Mouse (Mus musculus) liver, embryonic 15.5 days (tissue): ENCODE measurements around the gene Bglap3. TPM values are rescaled to one million over a fixed set of nuclear protein-coding genes. Genes with fewer than 3 reads are reported as not detected.
A peak's percentile ranks its signal among the peaks of the same experiment; 100 is the strongest.
"Not testable (repeated sequence)": the region's sequence is repeated elsewhere in the genome, so short reads cannot be mapped to it uniquely, and the experiment has no call there.

Experiments
- ATAC-seq: fragments of 200-750 bp; cut with Nextera tagmentation; 2 replicates; pipeline ENCODE4 v1.8.0; 2017; ENCODE audit warnings: moderate number of reproducible peaks, mild to moderate bottlenecking, moderate library complexity; ENCODE audit not compliant: insufficient read depth
- H3K27ac ChIP-seq: fragments of 300-500 bp; sonication (generic); replicated peaks from 2 replicates; pipeline ENCODE4 v1.5.1; 2015; ENCODE audit warnings: mild to moderate bottlenecking, inconsistent platforms
- H3K27me3 ChIP-seq: fragments of 300-500 bp; sonication (generic); 2 replicates; pipeline ENCODE4 v1.6.1; 2015; ENCODE audit warnings: mild to moderate bottlenecking, inconsistent platforms
- H3K36me3 ChIP-seq: fragments of 300-500 bp; sonication (generic); replicated peaks from 2 replicates; pipeline ENCODE4 v1.6.1; 2015; ENCODE audit warnings: moderate library complexity, mild to moderate bottlenecking, inconsistent platforms
- H3K4me1 ChIP-seq: fragments of 300-500 bp; sonication (generic); replicated peaks from 2 replicates; pipeline ENCODE4 v1.6.1; 2015; ENCODE audit warnings: inconsistent platforms
- H3K4me2 ChIP-seq: fragments of 300-500 bp; sonication (generic); 2 replicates; pipeline ENCODE4 v1.6.1; 2015; ENCODE audit warnings: moderate library complexity, mild to moderate bottlenecking, inconsistent platforms
- H3K4me3 ChIP-seq: fragments of 300-500 bp; sonication (generic); replicated peaks from 2 replicates; pipeline ENCODE4 v1.5.1; 2015; ENCODE audit warnings: mild to moderate bottlenecking, inconsistent platforms
- H3K9ac ChIP-seq: fragments of 300-500 bp; sonication (generic); 2 replicates; pipeline ENCODE4 v1.6.1; 2015; ENCODE audit warnings: moderate library complexity, mild to moderate bottlenecking, inconsistent platforms
- H3K9me3 ChIP-seq: fragments of 300-500 bp; sonication (generic); replicated peaks from 2 replicates; pipeline ENCODE4 v1.6.1; 2016; ENCODE audit warnings: inconsistent platforms
- WGBS: fragments of 180-500 bp; shearing (Covaris S2); methylation state at CpG from one replicate; pipeline ENCODE4 v1.1.7; 2015; ENCODE audit warnings: mixed read lengths; ENCODE audit not compliant: insufficient replicate concordance; 5-methylcytosine and 5-hydroxymethylcytosine counted together
- polyA plus RNA-seq: library from polyadenylated mRNA; unstranded; fragments of >200 nt; fragmentation: Nextera tagmentation; extraction: Ambion mirVana; gene quantifications from 2 replicates; pipeline ENCODE4 v1.2.1, GENCODE M21; 2015

Gene Bglap3
- polyA plus RNA-seq, 1 experiment from 2014 or later = 0.28 TPM

- not testable (repeated sequence) for H3K36me3 ChIP-seq, H3K4me1 ChIP-seq, H3K9ac ChIP-seq, H3K9me3 ChIP-seq, H3K27me3 ChIP-seq, H3K4me3 ChIP-seq, H3K27ac ChIP-seq, ATAC-seq
- peak overlapping the region; percentile 54 for H3K4me2 ChIP-seq
- 42% methylated on average over 7 of the region's 7 CpGs for WGBS
Measured at GRCm38 (mm10) chr3:88376644-88377043, 4.1 kb upstream of the Bglap3 start.

DNA sequence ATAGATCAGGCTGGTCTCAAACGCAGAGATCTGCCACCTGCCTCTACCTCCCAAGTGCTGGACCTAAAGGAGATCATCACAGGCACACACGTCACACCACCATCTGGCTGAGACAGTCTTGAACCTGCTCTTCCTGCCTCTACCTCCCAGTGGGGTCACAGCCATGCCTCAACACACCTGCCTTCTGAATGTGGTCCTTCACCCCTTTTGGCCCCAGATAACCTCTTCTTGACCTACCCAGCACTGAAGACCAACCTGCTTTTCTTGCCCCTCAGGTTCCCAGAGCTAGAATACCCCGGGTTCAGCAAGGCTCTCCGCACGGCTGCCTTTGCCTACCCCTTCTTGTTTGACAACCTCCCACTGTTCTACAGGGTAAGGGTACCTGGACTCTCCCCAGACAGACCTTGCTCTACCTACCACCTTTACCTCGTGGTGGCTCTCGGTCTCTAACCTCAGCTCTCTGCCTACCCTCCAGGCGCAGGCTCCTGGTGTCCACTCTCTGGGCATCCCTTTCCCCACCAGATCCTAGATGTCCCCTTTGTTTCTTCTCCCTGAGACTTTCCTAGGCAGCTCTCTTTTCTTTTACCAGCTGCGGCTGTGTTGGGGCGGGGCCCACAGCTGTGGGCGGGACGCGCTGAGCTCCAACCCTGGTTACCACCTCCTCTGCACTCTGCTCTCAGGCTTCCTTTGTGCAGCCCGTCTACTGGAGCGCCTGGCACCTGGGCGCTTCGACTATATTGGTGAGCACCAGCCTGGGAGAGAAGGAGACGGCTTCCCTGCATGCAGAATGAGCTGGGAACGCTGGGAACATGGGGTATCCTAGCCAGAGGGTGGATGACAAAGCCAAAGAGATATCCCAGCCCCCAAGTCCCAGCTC lies 3.4 kb upstream of the Bglap3 start:
- not testable (repeated sequence) for H3K9ac ChIP-seq, H3K27ac ChIP-seq, H3K4me3 ChIP-seq, H3K9me3 ChIP-seq, H3K4me1 ChIP-seq, H3K36me3 ChIP-seq, H3K27me3 ChIP-seq
- WGBS = 12% methylated on average over 19 of the region's 19 CpGs
- peak overlapping the region; percentile 54 for H3K4me2 ChIP-seq
- ATAC-seq = peak; percentile 74

DNA sequence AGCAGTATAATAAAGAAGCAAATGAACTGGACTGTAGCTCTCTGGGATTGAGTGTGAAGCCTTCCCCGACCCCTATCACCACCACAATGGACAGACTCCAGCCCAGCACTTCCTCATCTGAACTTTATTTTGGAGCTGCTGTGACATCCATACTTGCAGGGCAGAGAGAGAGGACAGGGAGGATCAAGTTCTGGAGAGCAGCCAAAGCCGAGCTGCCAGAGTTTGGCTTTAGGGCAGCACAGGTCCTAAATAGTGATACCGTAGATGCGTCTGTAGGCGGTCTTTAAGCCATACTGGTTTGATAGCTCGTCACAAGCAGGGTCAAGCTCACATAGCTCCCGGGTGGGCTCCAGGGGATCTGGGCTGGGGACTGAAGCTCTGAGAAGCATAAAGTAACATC lies 4.0 kb downstream of the Bglap3 start:
- 63% methylated on average over 7 of the region's 7 CpGs for WGBS
- not testable (repeated sequence) for H3K4me2 ChIP-seq, H3K9me3 ChIP-seq, ATAC-seq, H3K9ac ChIP-seq, H3K27ac ChIP-seq, H3K36me3 ChIP-seq, H3K4me3 ChIP-seq
- Histone ChIP-seq H3K4me1 (peaks cover 33% of the 10 kb centered on the region), H3K27me3 (peaks cover 36% of the 10 kb centered on the region)

GRCm38 (mm10) chr3:88367517-88367916 lies 5.0 kb downstream of the Bglap3 start:
- 48% methylated on average over 3 of the region's 7 CpGs for WGBS
- not testable (repeated sequence) for ATAC-seq, H3K4me3 ChIP-seq, H3K4me2 ChIP-seq, H3K27ac ChIP-seq, H3K9ac ChIP-seq, H3K36me3 ChIP-seq, H3K9me3 ChIP-seq
- H3K27me3 ChIP-seq = peaks cover 36% of the 10 kb centered on the region
- H3K4me1 ChIP-seq = peaks cover 43% of the 10 kb centered on the region

DNA sequence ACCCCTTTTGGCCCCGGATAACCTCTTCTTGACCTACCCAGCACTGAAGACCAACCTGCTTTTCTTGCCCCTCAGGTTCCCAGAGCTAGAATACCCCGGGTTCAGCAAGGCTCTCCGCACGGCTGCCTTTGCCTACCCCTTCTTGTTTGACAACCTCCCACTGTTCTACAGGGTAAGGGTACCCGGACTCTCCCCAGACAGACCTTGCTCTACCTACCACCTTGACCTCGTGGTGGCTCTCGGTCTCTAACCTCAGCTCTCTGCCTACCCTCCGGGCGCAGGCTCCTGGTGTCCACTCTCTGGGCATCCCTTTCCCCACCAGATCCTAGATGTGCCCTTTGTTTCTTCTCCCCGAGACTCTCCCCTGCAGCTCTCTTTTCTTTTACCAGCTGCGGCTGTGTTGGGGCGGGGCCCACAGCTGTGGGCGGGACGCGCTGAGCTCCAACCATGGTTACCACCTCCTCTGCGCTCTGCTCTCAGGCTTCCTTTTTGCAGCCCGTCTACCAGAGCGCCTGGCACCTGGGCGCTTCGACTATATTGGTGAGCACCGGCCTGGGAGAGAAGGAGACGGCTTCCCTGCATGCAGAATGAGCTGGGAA lies 5.6 kb downstream of the Bglap3 start:
- ATAC-seq, H3K9me3 ChIP-seq, H3K27ac ChIP-seq, H3K36me3 ChIP-seq: not testable (repeated sequence)
- H3K9ac ChIP-seq = peak overlapping the region; percentile 27; the same call in 1 of the 2 replicates
- peak overlapping the region; percentile 28; the same call in 1 of the 2 replicates for H3K4me3 ChIP-seq
- WGBS = 8% methylated on average over 21 of the region's 22 CpGs
- peaks cover 49% of the 10 kb centered on the region for H3K4me1 ChIP-seq
- H3K27me3 ChIP-seq = peaks cover 36% of the 10 kb centered on the region
- H3K4me2 ChIP-seq = peak overlapping the region; percentile 62

- no peak for ATAC-seq
- Histone ChIP-seq H3K9me3 (0 out of 2 replicates have a peak, but pooled peaks cover 2% of the 10 kb centered on the region), H3K4me2 (peak overlapping the region; percentile 80), H3K27me3 (peaks cover 36% of the 10 kb centered on the region), H3K4me1 (peaks cover 60% of the 10 kb centered on the region), H3K36me3 (peaks cover 18% of the 10 kb centered on the region), H3K9ac (no peak overlapping the region), H3K27ac (no peak overlapping the region), H3K4me3 (peak overlapping the region; percentile 59)
- WGBS = 33% methylated on average over 34 of the region's 34 CpGs
Measured at GRCm38 (mm10) chr3:88365705-88366361, 6.7 kb downstream of the Bglap3 start.

- peaks cover 36% of the 10 kb centered on the region for H3K27me3 ChIP-seq
- H3K4me1 ChIP-seq = peaks cover 74% of the 10 kb centered on the region
- peak within 1 kb of the TSS; percentile 56 for H3K9ac ChIP-seq
- WGBS = 6% methylated on average over 16 of the region's 16 CpGs
- H3K27ac ChIP-seq = peak within 1 kb of the TSS; percentile 94
- no peaks in the 10 kb centered on the region for H3K9me3 ChIP-seq
- H3K4me2 ChIP-seq = peak within 1 kb of the TSS; percentile 80
- peaks cover 33% of the 10 kb centered on the region for H3K36me3 ChIP-seq
- H3K4me3 ChIP-seq = peak within 1 kb of the TSS; percentile 59
- peak; percentile 62 for ATAC-seq
Measured at GRCm38 (mm10) chr3:88364337-88364736, 8.2 kb downstream of the Bglap3 start, which contains the start of gene Paqr6. TSS of gene Paqr6 (plus strand) at chr3:88364584.

GRCm38 (mm10) chr3:88363700-88364099 lies 8.8 kb downstream of the Bglap3 start:
- peak overlapping the region; percentile 94 for H3K27ac ChIP-seq
- peaks cover 40% of the 10 kb centered on the region for H3K36me3 ChIP-seq
- WGBS = 31% methylated on average over 4 of the region's 4 CpGs
- peak overlapping the region; percentile 56 for H3K9ac ChIP-seq
- ATAC-seq = peak; percentile 94
- peaks cover 36% of the 10 kb centered on the region for H3K27me3 ChIP-seq
- H3K4me2 ChIP-seq = peak overlapping the region; percentile 80
- H3K4me1 ChIP-seq = peaks cover 75% of the 10 kb centered on the region
- no peaks in the 10 kb centered on the region for H3K9me3 ChIP-seq
- peak overlapping the region; percentile 59 for H3K4me3 ChIP-seq

- H3K9me3 ChIP-seq = no peaks in the 10 kb centered on the region
- WGBS = 68% methylated on average over 2 of the region's 2 CpGs
- no peak for ATAC-seq
- H3K27me3 ChIP-seq = peaks cover 28% of the 10 kb centered on the region
- peak overlapping the region; percentile 94 for H3K27ac ChIP-seq
- H3K4me1 ChIP-seq = peaks cover 69% of the 10 kb centered on the region
- H3K36me3 ChIP-seq = peaks cover 59% of the 10 kb centered on the region
- no peak overlapping the region for H3K4me3 ChIP-seq
- 0 out of 2 replicates have a peak overlapping the region, but pooled peaks have one; percentile 80 for H3K4me2 ChIP-seq
- peak overlapping the region; percentile 11; the same call in 1 of the 2 replicates for H3K9ac ChIP-seq
Measured at GRCm38 (mm10) chr3:88361612-88362313, 10.8 kb downstream of the Bglap3 start.

- 46% methylated on average over 6 of the region's 6 CpGs for whole genome bisulfite sequencing
- Histone ChIP-seq H3K4me3 (no peak overlapping the region), H3K4me2 (no peak overlapping the region), H3K9ac (no peak overlapping the region), H3K27ac (0 out of 2 replicates have a peak overlapping the region, but pooled peaks have one; percentile 10), H3K4me1 (peaks cover 67% of the 10 kb centered on the region), H3K9me3 (no peaks in the 10 kb centered on the region), H3K27me3 (peaks cover 21% of the 10 kb centered on the region), H3K36me3 (peaks cover 66% of the 10 kb centered on the region)
- no peak for ATAC-seq
Measured at GRCm38 (mm10) chr3:88361096-88361495, 11.4 kb downstream of the Bglap3 start.
